28 mouse cellular contexts compared by ENCODE assay signal in genomic region chr10:107486770-107487169, GRCm38 (mm10). TPM values are rescaled to one million over a fixed set of nuclear protein-coding genes. Genes with fewer than 3 reads are reported as not detected.
A peak's percentile ranks its signal among the peaks of the same experiment; 100 is the strongest.
DNase-seq lines count a peak whose midpoint lies in the region; ATAC-seq and TF ChIP-seq lines count a peak whose summit lies in the region.
"Had no signal": no experiment of that assay in that cellular context is flagged by ENCODE, and none has a peak within 500 bp of the region (broad histone marks: within the 10 kb centered on the region; RNA-seq: fewer than 3 reads in every experiment).

No protein-coding gene starts in this region.

- DNase-seq in embryo, embryonic 10 days (ENCODE audit: low spot score), result peak; percentile 17
- DNase-seq in embryo, embryonic 9.5 days (ENCODE audit: extremely low spot score), result no peak
- peak; percentile 24 for DNase-seq in kidney, postnatal 0 days (ENCODE audit: low spot score)
- DNase-seq in kidney, adult 8-10 months, result no peak
- no peak for DNase-seq in stomach, postnatal 0 days (ENCODE audit: low spot score)
- no peak for DNase-seq in urinary bladder, postnatal 36 days (ENCODE audit: low spot score in 2 of 2)
- no peak for DNase-seq in adrenal gland, postnatal 36 days
- DNase-seq: adrenal gland, postnatal 10 days; cerebellum, adult 11 months; cerebellum, postnatal 14 days; forebrain, postnatal 0 days; lung, adult 2 months; thymus, adult 18-20 months had no signal

- H3K36me3 ChIP-seq in kidney, postnatal 0 days (ENCODE audit: insufficient read depth, low read length), result no peaks in the 10 kb centered on the region
- H3K36me3 ChIP-seq in stomach, embryonic 14.5 days (ENCODE audit: control insufficient read depth, insufficient read depth, low read length), result no peaks in the 10 kb centered on the region
- no peaks in the 10 kb centered on the region for H3K36me3 ChIP-seq in stomach, postnatal 0 days (ENCODE audit: control insufficient read depth, insufficient read depth, low read length)
- H3K36me3 ChIP-seq: G1E; heart, embryonic 15.5 days; midbrain, embryonic 13.5 days; neural tube, embryonic 13.5 days had no signal

- ATAC-seq in kidney, postnatal 0 days (replicated peaks; ENCODE audit: low FRiP score, low read depth), result no peak
- peak; percentile 58; the same call in 1 of the 2 replicates for ATAC-seq in stomach, embryonic 14.5 days (ENCODE audit: insufficient number of reproducible peaks, insufficient read depth, low FRiP score, low read depth)
- no peak for ATAC-seq in stomach, postnatal 0 days (ENCODE audit: low FRiP score, low TSS enrichment)
- ATAC-seq: activated CD4-positive, CD25-positive, alpha-beta regulatory T cell, adult 4 months; forebrain, postnatal 0 days; hindbrain, embryonic 16.5 days; intestine, postnatal 0 days; midbrain, embryonic 13.5 days had no signal

- no peak overlapping the region for H3K27ac ChIP-seq in kidney, postnatal 0 days
- H3K27ac ChIP-seq in stomach, embryonic 14.5 days (ENCODE audit: low read length), result no peak overlapping the region
- no peak overlapping the region for H3K27ac ChIP-seq in stomach, postnatal 0 days (replicated peaks)
- H3K27ac ChIP-seq: heart, embryonic 15.5 days; midbrain, embryonic 13.5 days; neural tube, embryonic 13.5 days had no signal

- no peak overlapping the region for H3K4me3 ChIP-seq in kidney, postnatal 0 days (replicated peaks; ENCODE audit: low read depth, low read length)
- no peak overlapping the region for H3K4me3 ChIP-seq in stomach, embryonic 14.5 days (ENCODE audit: low read depth, low read length)
- H3K4me3 ChIP-seq in stomach, postnatal 0 days (ENCODE audit: low read depth, low read length), result no peak overlapping the region
- H3K4me3 ChIP-seq: heart, embryonic 15.5 days; midbrain, embryonic 13.5 days; neural tube, embryonic 13.5 days had no signal

- no peak overlapping the region for H3K9ac ChIP-seq in kidney, postnatal 0 days (ENCODE audit: low read depth, low read length)
- no peak overlapping the region for H3K9ac ChIP-seq in stomach, embryonic 14.5 days (replicated peaks; ENCODE audit: low read depth, low read length)
- H3K9ac ChIP-seq in stomach, postnatal 0 days (ENCODE audit: low read length), result no peak overlapping the region
- H3K9ac ChIP-seq: forebrain, postnatal 0 days; heart, embryonic 15.5 days; midbrain, embryonic 13.5 days; neural tube, embryonic 13.5 days had no signal

- no peaks in the 10 kb centered on the region for H3K9me3 ChIP-seq in kidney, postnatal 0 days (replicated peaks; ENCODE audit: low read length)
- no peaks in the 10 kb centered on the region for H3K9me3 ChIP-seq in stomach, embryonic 14.5 days (ENCODE audit: control insufficient read depth, low read depth, low read length)
- no peaks in the 10 kb centered on the region for H3K9me3 ChIP-seq in stomach, postnatal 0 days (ENCODE audit: control insufficient read depth, low read length)
- H3K9me3 ChIP-seq: heart, embryonic 15.5 days; midbrain, embryonic 13.5 days; neural tube, embryonic 13.5 days had no signal

- H3K27me3 ChIP-seq in kidney, postnatal 0 days (ENCODE audit: insufficient read depth, low read length), result 0 out of 2 replicates have a peak, but pooled peaks cover 4% of the 10 kb centered on the region
- no peaks in the 10 kb centered on the region for H3K27me3 ChIP-seq in stomach, embryonic 14.5 days (ENCODE audit: control insufficient read depth, insufficient read depth, low read length)
- no peaks in the 10 kb centered on the region for H3K27me3 ChIP-seq in stomach, postnatal 0 days (ENCODE audit: control insufficient read depth, insufficient read depth, low read length)
- H3K27me3 ChIP-seq: heart, embryonic 15.5 days; midbrain, embryonic 13.5 days; neural tube, embryonic 13.5 days had no signal

- no peak for TF ChIP-seq CTCF in kidney, postnatal 0 days (IDR thresholded peaks at IDR 0.05; ENCODE audit: low read depth)
- no peak for TF ChIP-seq CTCF in stomach, postnatal 0 days (IDR thresholded peaks at IDR 0.05; ENCODE audit: low read depth)

- no peaks in the 10 kb centered on the region for H3K4me1 ChIP-seq in kidney, postnatal 0 days (replicated peaks; ENCODE audit: insufficient read depth, low read length)
- H3K4me1 ChIP-seq in stomach, embryonic 14.5 days (ENCODE audit: control insufficient read depth, insufficient read depth, low read length), result 0 out of 2 replicates have a peak, but pooled peaks cover 2% of the 10 kb centered on the region
- H3K4me1 ChIP-seq in stomach, postnatal 0 days (replicated peaks; ENCODE audit: control insufficient read depth, insufficient read depth), result no peaks in the 10 kb centered on the region
- H3K4me1 ChIP-seq: heart, embryonic 15.5 days; neural tube, embryonic 13.5 days had no signal

- 28% methylated on average over 12 of the region's 12 CpGs for WGBS in kidney, postnatal 0 days
- 40% methylated on average over 12 of the region's 12 CpGs for WGBS in stomach, embryonic 14.5 days
- 29% methylated on average over 12 of the region's 12 CpGs for WGBS in stomach, postnatal 0 days

- no peak overlapping the region for H3K4me2 ChIP-seq in kidney, postnatal 0 days (ENCODE audit: low read length)
- H3K4me2 ChIP-seq in stomach, embryonic 14.5 days (replicated peaks; ENCODE audit: low read depth, low read length), result 0 out of 2 replicates have a peak overlapping the region, but pooled peaks have one; percentile 6
- H3K4me2 ChIP-seq in stomach, postnatal 0 days (replicated peaks; ENCODE audit: low read depth), result no peak overlapping the region
- H3K4me2 ChIP-seq: heart, embryonic 15.5 days; liver, embryonic 11.5 days; midbrain, embryonic 13.5 days; neural tube, embryonic 13.5 days had no signal

- TF ChIP-seq EP300 in stomach, postnatal 0 days (optimal IDR thresholded peaks at IDR 0.05), result no peak

RNA-seq across cellular contexts. Expression of gene Myf5, which starts 0.8 kb away (rescaled TPM):
- 0.05 TPM in 1 of 2 replicates, not detected in the other for polyA plus RNA-seq in kidney, postnatal 0 days (2015; fragmentation: Nextera tagmentation; extraction: Ambion mirVana)
- polyA plus RNA-seq in stomach, embryonic 14.5 days (2014; fragmentation: Nextera tagmentation; extraction: Ambion mirVana), result 0.28 and 0.42 TPM in 2 replicates
- 0.08 TPM in 1 of 2 replicates, not detected in the other for polyA plus RNA-seq in stomach, postnatal 0 days (2015; fragmentation: Nextera tagmentation; extraction: Ambion mirVana)
- not detected for total RNA-seq in adrenal gland, postnatal 36 days (2021)
- total RNA-seq: forebrain, postnatal 0 days; G1E; heart, adult 8-10 months; hematopoietic stem cell, adult 5-6 weeks; layer of hippocampus, postnatal 25 days; left cerebral cortex, postnatal 14 days; megakaryocyte progenitor cell, adult 5-6 weeks had no signal
- polyA plus RNA-seq: forebrain, postnatal 0 days; G1E; heart, embryonic 15.5 days; hindbrain, embryonic 16.5 days; intestine, postnatal 0 days; large intestine, adult 2 months; midbrain, embryonic 13.5 days had no signal

RNA-seq across cellular contexts. Expression of gene Myf6, which starts 7.8 kb away (rescaled TPM):
- polyA plus RNA-seq in kidney, postnatal 0 days (2015; fragmentation: Nextera tagmentation; extraction: Ambion mirVana), result not detected in 2 replicates
- polyA plus RNA-seq in stomach, embryonic 14.5 days (2014; fragmentation: Nextera tagmentation; extraction: Ambion mirVana), result not detected in 2 replicates
- polyA plus RNA-seq in stomach, postnatal 0 days (2015; fragmentation: Nextera tagmentation; extraction: Ambion mirVana), result not detected in 2 replicates
- total RNA-seq in adrenal gland, postnatal 36 days (2021), result not detected
- total RNA-seq: forebrain, postnatal 0 days; G1E; heart, adult 8-10 months; hematopoietic stem cell, adult 5-6 weeks; layer of hippocampus, postnatal 25 days; left cerebral cortex, postnatal 14 days; megakaryocyte progenitor cell, adult 5-6 weeks had no signal
- polyA plus RNA-seq: forebrain, postnatal 0 days; G1E; hindbrain, embryonic 16.5 days; intestine, postnatal 0 days; large intestine, adult 2 months; midbrain, embryonic 13.5 days had no signal

Comparison
In these comparisons a context has a peak if more than half of its experiments do, and no peak if none do; other contexts are left out.
1. DNase-seq: peak in embryo, embryonic 10 days (single experiment) and kidney, postnatal 0 days (single experiment); none in embryo, embryonic 9.5 days (single experiment), kidney, adult 8-10 months (0 of 2), stomach, postnatal 0 days (single experiment), urinary bladder, postnatal 36 days (0 of 2) and adrenal gland, postnatal 36 days (0 of 2).